Mouse (Mus musculus): ENCODE data around the gene Dnajc1. TPM values are rescaled to one million over a fixed set of nuclear protein-coding genes. Genes with fewer than 3 reads are reported as not detected.

Gene Dnajc1
- 43.3 TPM for total RNA-seq (2023)

GRCm38 (mm10) chr2:18392331-18393021 lies at the start of gene Dnajc1:
Gene Dnajc1, minus strand, starts transcription at chr2:18392830.

